In the genomic region with DNA sequence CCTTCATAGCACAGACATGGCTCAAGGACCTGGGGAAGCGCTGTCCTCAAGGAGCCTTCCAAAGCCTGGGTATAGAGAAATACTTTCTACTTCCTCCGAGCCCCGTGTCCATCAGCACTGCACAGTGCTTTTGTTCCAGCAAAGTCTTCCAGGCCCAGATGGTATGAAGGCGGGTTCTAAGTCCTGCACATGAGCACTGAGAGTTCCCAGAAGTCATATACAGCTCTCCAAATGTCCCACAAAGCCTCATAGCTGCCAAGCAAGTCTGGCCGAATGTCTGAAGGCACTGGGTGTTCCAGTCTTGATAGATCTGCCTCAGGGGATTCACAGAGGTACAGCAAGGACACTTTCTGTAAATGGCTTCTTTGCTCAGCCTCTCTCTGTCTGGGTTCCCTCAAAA, we compare ENCODE assay signal across 22 mouse cellular contexts. TPM values are rescaled to one million over a fixed set of nuclear protein-coding genes. Genes with fewer than 3 reads are reported as not detected.
DNase-seq lines count a peak whose midpoint lies in the region; ATAC-seq lines count a peak whose summit lies in the region.
"Had no signal": no experiment of that assay in that cellular context is flagged by ENCODE, and none has a peak within 500 bp of the region (broad histone marks: within the 10 kb centered on the region; RNA-seq: fewer than 3 reads in every experiment).

No protein-coding gene starts in this region.

- 75% methylated on average over 5 of the region's 5 CpGs for WGBS in heart, embryonic 12.5 days
- 85% methylated on average over 5 of the region's 5 CpGs for WGBS in midbrain, embryonic 10.5 days
- WGBS in hindbrain, embryonic 11.5 days = 91% methylated on average over 5 of the region's 5 CpGs

- peak; percentile 92 for DNase-seq in heart, adult 11 months
- DNase-seq in testis, postnatal 14 days (ENCODE audit: low spot score) = peak; percentile 37
- no peak for DNase-seq in testis, postnatal 10 days (ENCODE audit: low spot score)
- DNase-seq in right cerebral cortex, adult 2 months (ENCODE audit: low spot score in 2 of 2) = peak; percentile 56 to 58
- no peak for DNase-seq in midbrain, embryonic 10.5 days (ENCODE audit: low spot score)
- DNase-seq in thymus, adult 18-20 months = no peak
- DNase-seq in hindbrain, embryonic 11.5 days (ENCODE audit: low spot score) = no peak
- DNase-seq: adrenal gland, adult 8-10 months; cerebellum, adult 8-10 months; kidney, adult 2 months; kidney, postnatal 14 days; liver, embryonic 13.5 days; midbrain, embryonic 14.5 days; thymus, postnatal 4 days had no signal

- no peak overlapping the region for H3K4me3 ChIP-seq in heart, embryonic 12.5 days
- no peak overlapping the region for H3K4me3 ChIP-seq in midbrain, embryonic 10.5 days
- no peak overlapping the region for H3K4me3 ChIP-seq in hindbrain, embryonic 11.5 days (ENCODE audit: low read depth, low read length)
- H3K4me3 ChIP-seq: embryonic facial prominence, embryonic 12.5 days; limb, embryonic 12.5 days; liver, embryonic 13.5 days; lung, embryonic 15.5 days; myocyte; neural tube, embryonic 15.5 days had no signal

- H3K27me3 ChIP-seq in heart, embryonic 12.5 days (replicated peaks) = no peaks in the 10 kb centered on the region
- H3K27me3 ChIP-seq in midbrain, embryonic 10.5 days (ENCODE audit: low read depth, poor library complexity, severe bottlenecking) = no peaks in the 10 kb centered on the region
- H3K27me3 ChIP-seq in hindbrain, embryonic 11.5 days (ENCODE audit: control insufficient read depth, insufficient read depth, low read length) = no peaks in the 10 kb centered on the region
- H3K27me3 ChIP-seq: embryonic facial prominence, embryonic 12.5 days; limb, embryonic 12.5 days; liver, embryonic 13.5 days; lung, embryonic 15.5 days; neural tube, embryonic 15.5 days had no signal

- H3K9me3 ChIP-seq in heart, embryonic 12.5 days (replicated peaks) = no peaks in the 10 kb centered on the region
- H3K9me3 ChIP-seq in midbrain, embryonic 10.5 days (replicated peaks) = no peaks in the 10 kb centered on the region
- no peaks in the 10 kb centered on the region for H3K9me3 ChIP-seq in hindbrain, embryonic 11.5 days (ENCODE audit: control insufficient read depth, low read length)
- H3K9me3 ChIP-seq: embryonic facial prominence, embryonic 12.5 days; limb, embryonic 12.5 days; liver, embryonic 13.5 days; lung, embryonic 15.5 days; neural tube, embryonic 15.5 days had no signal

- ATAC-seq in heart, embryonic 12.5 days (ENCODE audit: insufficient number of reproducible peaks, low FRiP score) = no peak
- ATAC-seq in hindbrain, embryonic 11.5 days (ENCODE audit: low FRiP score) = no peak

- H3K4me1 ChIP-seq in heart, embryonic 12.5 days (replicated peaks) = no peaks in the 10 kb centered on the region
- peaks cover 11% of the 10 kb centered on the region; the same call in 1 of the 2 replicates for H3K4me1 ChIP-seq in midbrain, embryonic 10.5 days
- H3K4me1 ChIP-seq in hindbrain, embryonic 11.5 days (replicated peaks; ENCODE audit: control insufficient read depth, insufficient read depth, low read length) = no peaks in the 10 kb centered on the region
- H3K4me1 ChIP-seq: embryonic facial prominence, embryonic 12.5 days; limb, embryonic 12.5 days; liver, embryonic 13.5 days; lung, embryonic 15.5 days; neural tube, embryonic 15.5 days had no signal

- H3K4me2 ChIP-seq in heart, embryonic 12.5 days = no peak overlapping the region
- no peak overlapping the region for H3K4me2 ChIP-seq in hindbrain, embryonic 11.5 days (replicated peaks; ENCODE audit: low read depth, low read length)
- H3K4me2 ChIP-seq: embryonic facial prominence, embryonic 12.5 days; limb, embryonic 12.5 days; liver, embryonic 13.5 days; lung, embryonic 15.5 days; neural tube, embryonic 15.5 days had no signal

- H3K36me3 ChIP-seq in heart, embryonic 12.5 days = no peaks in the 10 kb centered on the region
- no peaks in the 10 kb centered on the region for H3K36me3 ChIP-seq in midbrain, embryonic 10.5 days
- H3K36me3 ChIP-seq in hindbrain, embryonic 11.5 days (ENCODE audit: control insufficient read depth, insufficient read depth, low read length) = no peaks in the 10 kb centered on the region
- H3K36me3 ChIP-seq: embryonic facial prominence, embryonic 12.5 days; limb, embryonic 12.5 days; liver, embryonic 13.5 days; lung, embryonic 15.5 days; neural tube, embryonic 15.5 days had no signal

- H3K9ac ChIP-seq in heart, embryonic 12.5 days = no peak overlapping the region
- no peak overlapping the region for H3K9ac ChIP-seq in hindbrain, embryonic 11.5 days (ENCODE audit: low read depth, low read length)
- H3K9ac ChIP-seq: embryonic facial prominence, embryonic 12.5 days; limb, embryonic 12.5 days; liver, embryonic 13.5 days; lung, embryonic 15.5 days; neural tube, embryonic 15.5 days had no signal

- no peak overlapping the region for H3K27ac ChIP-seq in heart, embryonic 12.5 days (ENCODE audit: poor library complexity, severe bottlenecking)
- H3K27ac ChIP-seq in midbrain, embryonic 10.5 days (replicated peaks) = no peak overlapping the region
- H3K27ac ChIP-seq in hindbrain, embryonic 11.5 days (ENCODE audit: low read depth, low read length) = no peak overlapping the region
- H3K27ac ChIP-seq: embryonic facial prominence, embryonic 12.5 days; limb, embryonic 12.5 days; liver, embryonic 13.5 days; lung, embryonic 15.5 days; macrophage; neural tube, embryonic 15.5 days; stomach, postnatal 0 days had no signal

RNA-seq across cellular contexts. Expression of a gene that starts 14.3 kb away (rescaled TPM):
- 1.2 TPM in 2 replicates for polyA plus RNA-seq in heart, embryonic 12.5 days (2016; fragmentation: Nextera tagmentation; extraction: Ambion mirVana)
- 0.96 and 1.0 TPM in 2 replicates for polyA plus RNA-seq in midbrain, embryonic 10.5 days (2016; fragmentation: Nextera tagmentation; extraction: Ambion mirVana)
- 2.0 and 2.6 TPM in 2 replicates for polyA plus RNA-seq in hindbrain, embryonic 11.5 days (2014; fragmentation: Nextera tagmentation; extraction: Ambion mirVana)
- polyA plus RNA-seq: macrophage had no signal

Comparison
In these comparisons a context has a peak if more than half of its experiments do, and no peak if none do; other contexts are left out.
1. DNase-seq: peak in heart, adult 11 months (single experiment), testis, postnatal 14 days (single experiment) and right cerebral cortex, adult 2 months (2 of 2); none in testis, postnatal 10 days (single experiment), midbrain, embryonic 10.5 days (single experiment), thymus, adult 18-20 months (0 of 2) and hindbrain, embryonic 11.5 days (single experiment).